Mouse (Mus musculus) C2C12 (cell line): ENCODE results near the gene Nrxn3.

Source experiments
- CTCF ChIP-seq: IDR thresholded peaks from one replicate; pipeline ENCODE4 v1.5.1; 2011; ENCODE audit not compliant: control insufficient read depth, insufficient read depth, insufficient read length
- MYOD1 ChIP-seq: IDR thresholded peaks from one replicate; pipeline ENCODE4 v1.6.1; 2011; ENCODE audit warnings: low read depth; ENCODE audit not compliant: control insufficient read depth, insufficient read length
- USF1 ChIP-seq: IDR thresholded peaks from one replicate; pipeline ENCODE4 v1.6.1; 2011; ENCODE audit warnings: low read depth, mild to moderate bottlenecking, control low read depth, moderate library complexity

DNA sequence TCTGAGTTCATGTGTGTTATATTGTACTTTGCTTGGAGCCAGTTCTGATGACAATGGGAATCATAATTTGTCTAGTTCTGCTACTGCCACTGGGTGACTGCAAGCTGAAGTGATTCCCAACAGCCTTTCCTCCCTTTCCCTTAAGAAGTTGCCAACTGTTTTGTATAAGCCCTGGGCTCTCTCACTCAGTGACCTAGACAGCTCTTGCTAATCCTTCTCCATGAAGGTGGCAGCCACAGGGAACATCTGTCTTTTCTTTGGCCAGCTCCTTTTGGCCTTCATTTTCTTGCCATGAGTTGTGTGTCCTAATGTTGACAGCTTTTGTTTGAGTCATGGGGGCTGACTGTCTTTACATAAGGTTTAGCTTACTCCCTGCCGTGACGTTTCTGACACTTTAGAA is 1460.3 kb downstream of the Nrxn3 start:
- TF ChIP-seq CTCF (no peak), USF1 (no peak), MYOD1 (no peak)
